Mouse (Mus musculus) liver, embryonic 14.5 days (tissue): ENCODE measurements around the gene Scn4a. TPM values are rescaled to one million over a fixed set of nuclear protein-coding genes. Genes with fewer than 3 reads are reported as not detected.
"Not testable (repeated sequence)": the region's sequence is repeated elsewhere in the genome, so short reads cannot be mapped to it uniquely, and the experiment has no call there.

ENCODE experiments used
- ATAC-seq: fragments of 200-750 bp; cut with Nextera tagmentation; 2 replicates; pipeline ENCODE4 v1.8.0; 2017; ENCODE audit warnings: moderate number of reproducible peaks, mild to moderate bottlenecking, moderate library complexity; ENCODE audit not compliant: insufficient read depth
- DNase-seq, 3 experiments: peaks; one replicate each; pipeline ENCODE4 v3.0.0-alpha.2; 2012 to 2013; ENCODE audit warnings: low read depth in 3 of 3, low spot score in 3 of 3
- H3K27ac ChIP-seq: fragments of 300-500 bp; sonication (generic); 2 replicates; pipeline ENCODE4 v1.5.1; 2014; ENCODE audit warnings: moderate library complexity, mild to moderate bottlenecking, control low read depth, inconsistent platforms
- H3K27me3 ChIP-seq: fragments of 300-500 bp; sonication (generic); 2 replicates; pipeline ENCODE4 v1.6.1; 2014; ENCODE audit warnings: mild to moderate bottlenecking, low read length, moderate library complexity; ENCODE audit not compliant: control insufficient read depth, insufficient read depth
- H3K36me3 ChIP-seq: fragments of 300-500 bp; sonication (generic); replicated peaks from 2 replicates; pipeline ENCODE4 v1.6.1; 2014; ENCODE audit warnings: low read depth; ENCODE audit not compliant: control insufficient read depth, insufficient read depth
- H3K4me1 ChIP-seq, 2 experiments: fragments of 200-500 bp in 1 of 2; fragments of 300-500 bp in 1 of 2; sonication (generic) in 1 of 2; replicated peaks; 2 replicates each; pipeline ENCODE4 v1.6.1; 2012 to 2014; ENCODE audit warnings: antibody characterized with exemption in 1 of 2, inconsistent platforms in 1 of 2, low read length in 1 of 2; ENCODE audit not compliant: control insufficient read depth in 2 of 2, insufficient read depth in 2 of 2
- H3K4me2 ChIP-seq: fragments of 300-500 bp; sonication (generic); 2 replicates; pipeline ENCODE4 v1.6.1; 2014; ENCODE audit warnings: low read depth, mild to moderate bottlenecking, control low read depth, moderate library complexity
- H3K4me3 ChIP-seq, 2 experiments: fragments of 200-500 bp in 1 of 2; fragments of 300-500 bp in 1 of 2; sonication (generic) in 1 of 2; 2 replicates each; pipeline ENCODE4 v1.5.1; 2012 to 2014; ENCODE audit warnings: low read depth in 2 of 2, low read length in 2 of 2, mild to moderate bottlenecking in 2 of 2, control low read depth in 1 of 2, inconsistent platforms in 1 of 2, moderate library complexity in 1 of 2; ENCODE audit not compliant: insufficient read depth in 1 of 2
- H3K9ac ChIP-seq: fragments of 300-500 bp; sonication (generic); replicated peaks from 2 replicates; pipeline ENCODE4 v1.6.1; 2014; ENCODE audit warnings: mild to moderate bottlenecking, control low read depth, moderate library complexity
- H3K9me3 ChIP-seq: fragments of 300-500 bp; sonication (generic); 2 replicates; pipeline ENCODE4 v1.6.1; 2016; ENCODE audit warnings: low read length, mixed read lengths; ENCODE audit not compliant: control insufficient read depth
- CTCF ChIP-seq: IDR thresholded peaks from 2 replicates; pipeline ENCODE4 v1.5.1; 2016; ENCODE audit warnings: antibody characterized with exemption, low read depth, control low read depth
- EP300 ChIP-seq: IDR thresholded peaks from 2 replicates; pipeline ENCODE4 v1.6.1; 2016; ENCODE audit warnings: antibody characterized with exemption, low read depth
- WGBS: fragments of 180-500 bp; shearing (Covaris S2); extraction: QIAGEN DNeasy Blood & Tissue Kit; methylation state at CpG from one replicate; pipeline ENCODE4 v1.1.7; 2014; ENCODE audit not compliant: insufficient replicate concordance; 5-methylcytosine and 5-hydroxymethylcytosine counted together
- polyA plus RNA-seq, 2 experiments: library from polyadenylated mRNA; depleted of rRNA in 1 of 2; stranded (reverse) in 1 of 2; unstranded in 1 of 2; fragments of >200 nt; fragmentation: Nextera tagmentation in 1 of 2; extraction: Ambion mirVana in 1 of 2; gene quantifications; 2 replicates each; pipeline versions ENCODE4 v1.2.1 to v1.2.3; 2012 to 2014

Scn4a gene
- polyA plus RNA-seq, 2 experiments: 0.01 TPM; not detected in 1

GRCm38 (mm10) chr11:106340990-106341520, 12.0 kb downstream of the Scn4a start:
- ATAC-seq (no peak), DNase-seq (no peak)
- Histone ChIP-seq H3K27me3 (no peaks in the 10 kb centered on the region), H3K9me3 (no peaks in the 10 kb centered on the region), H3K4me2 (no peak overlapping the region), H3K27ac (no peak overlapping the region), H3K36me3 (no peaks in the 10 kb centered on the region), H3K4me1 (no peaks in the 10 kb centered on the region), H3K4me3 (no peak overlapping the region), H3K9ac (no peak overlapping the region)
- TF ChIP-seq EP300 (no peak), CTCF (no peak)
- WGBS: 39% methylated on average over 9 of the region's 9 CpGs

GRCm38 (mm10) chr11:106339323-106339722, 13.8 kb downstream of the Scn4a start:
- not testable (repeated sequence) for H3K4me2 ChIP-seq, H3K4me1 ChIP-seq, H3K27me3 ChIP-seq, H3K4me3 ChIP-seq, H3K9ac ChIP-seq, H3K27ac ChIP-seq, DNase-seq, ATAC-seq, H3K36me3 ChIP-seq, H3K9me3 ChIP-seq
- 64% methylated on average over 4 of the region's 4 CpGs for WGBS

- H3K27me3 ChIP-seq: no peaks in the 10 kb centered on the region
- 58% methylated on average over 7 of the region's 7 CpGs for WGBS
- no peak overlapping the region for H3K4me2 ChIP-seq
- H3K9ac ChIP-seq: no peak overlapping the region
- DNase-seq: no peak
- H3K9me3 ChIP-seq: no peaks in the 10 kb centered on the region
- H3K36me3 ChIP-seq: no peaks in the 10 kb centered on the region
- H3K27ac ChIP-seq: no peak overlapping the region
- no peaks in the 10 kb centered on the region for H3K4me1 ChIP-seq
- no peak for ATAC-seq
- no peak for TF ChIP-seq CTCF
- TF ChIP-seq EP300: no peak
- no peak overlapping the region for H3K4me3 ChIP-seq
These were observed 14.2 kb downstream of the Scn4a start for GRCm38 (mm10) chr11:106338870-106339269.

- Histone ChIP-seq H3K4me2 (no peak overlapping the region), H3K36me3 (no peaks in the 10 kb centered on the region), H3K27me3 (no peaks in the 10 kb centered on the region), H3K9ac (no peak overlapping the region), H3K27ac (no peak overlapping the region), H3K4me1 (no peaks in the 10 kb centered on the region), H3K4me3 (no peak overlapping the region), H3K9me3 (no peaks in the 10 kb centered on the region)
- DNase-seq (no peak), ATAC-seq (no peak)
- TF ChIP-seq EP300 (no peak), CTCF (no peak)
- 60% methylated on average over 5 of the region's 5 CpGs for WGBS
These were observed 15.1 kb downstream of the Scn4a start for GRCm38 (mm10) chr11:106338029-106338428.

- H3K4me1 ChIP-seq: peaks cover 0 to 2% of the 10 kb centered on the region in 2 experiments; a peak in 1 of 4 replicates
- H3K36me3 ChIP-seq: no peaks in the 10 kb centered on the region
- no peak overlapping the region for H3K4me3 ChIP-seq
- H3K27me3 ChIP-seq: no peaks in the 10 kb centered on the region
- no peak for DNase-seq
- no peak for ATAC-seq
- no peak overlapping the region for H3K4me2 ChIP-seq
- no peaks in the 10 kb centered on the region for H3K9me3 ChIP-seq
- 4% methylated on average over 2 of the region's 2 CpGs for WGBS
- no peak overlapping the region for H3K9ac ChIP-seq
- no peak overlapping the region for H3K27ac ChIP-seq
- TF ChIP-seq CTCF (no peak), EP300 (no peak)
These were observed 19.0 kb downstream of the Scn4a start for GRCm38 (mm10) chr11:106334066-106334465.
